8 mouse cellular contexts compared by ENCODE assay signal in the genomic region with DNA sequence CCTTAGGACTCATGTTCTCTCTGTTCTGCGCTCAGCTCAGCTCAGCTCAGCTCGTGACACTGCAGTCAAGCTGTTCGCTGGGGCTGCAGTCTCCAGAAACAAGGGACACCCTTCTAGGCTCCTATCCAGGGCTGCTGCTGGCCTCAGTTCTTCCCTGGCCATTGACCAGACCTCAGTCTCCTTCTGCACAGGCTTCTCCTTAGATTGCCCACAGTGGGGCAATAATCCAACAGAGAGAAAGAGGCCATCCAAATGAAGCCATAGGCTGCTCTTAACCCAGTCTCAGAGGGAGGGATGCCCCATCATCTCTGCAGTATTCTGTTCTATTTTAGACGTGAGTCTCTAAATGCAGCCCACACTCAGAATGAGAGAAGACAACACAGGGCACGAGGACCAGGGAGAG. TPM values are rescaled to one million over a fixed set of nuclear protein-coding genes. Genes with fewer than 3 reads are reported as not detected.
A peak's percentile ranks its signal among the peaks of the same experiment; 100 is the strongest.
DNase-seq lines count a peak whose midpoint lies in the region; ATAC-seq and TF ChIP-seq lines count a peak whose summit lies in the region.
"Had no signal": no experiment of that assay in that cellular context is flagged by ENCODE, and none has a peak within 500 bp of the region (broad histone marks: within the 10 kb centered on the region; RNA-seq: fewer than 3 reads in every experiment).

No protein-coding gene starts in this region.

- TF ChIP-seq CTCF in lung, postnatal 0 days (IDR thresholded peaks at IDR 0.05): no peak

- H3K36me3 ChIP-seq in lung, postnatal 0 days (ENCODE audit: insufficient read depth, low read length): no peaks in the 10 kb centered on the region
- no peaks in the 10 kb centered on the region for H3K36me3 ChIP-seq in forebrain, embryonic 16.5 days (ENCODE audit: control insufficient read depth, insufficient read depth)
- H3K36me3 ChIP-seq: liver, embryonic 13.5 days had no signal

- H3K9ac ChIP-seq in lung, postnatal 0 days (replicated peaks; ENCODE audit: low read depth): no peak overlapping the region
- H3K9ac ChIP-seq in forebrain, embryonic 16.5 days (replicated peaks; ENCODE audit: low read depth, low read length): no peak overlapping the region
- H3K9ac ChIP-seq: liver, embryonic 13.5 days had no signal

- H3K4me1 ChIP-seq in lung, postnatal 0 days (ENCODE audit: insufficient read depth, low read depth, low read length): no peaks in the 10 kb centered on the region
- H3K4me1 ChIP-seq in forebrain, embryonic 16.5 days (replicated peaks; ENCODE audit: control insufficient read depth, insufficient read depth, low read length): peaks cover 12% of the 10 kb centered on the region

- 79% methylated on average over 5 of the region's 5 CpGs for WGBS in lung, postnatal 0 days
- 57% methylated on average over 5 of the region's 5 CpGs for WGBS in forebrain, embryonic 16.5 days

- no peak overlapping the region for H3K4me3 ChIP-seq in lung, postnatal 0 days (ENCODE audit: low read depth, low read length)
- no peak overlapping the region for H3K4me3 ChIP-seq in forebrain, embryonic 16.5 days (replicated peaks; ENCODE audit: low read length)
- H3K4me3 ChIP-seq: liver, embryonic 13.5 days had no signal

- H3K4me2 ChIP-seq in lung, postnatal 0 days (replicated peaks; ENCODE audit: low read depth, low read length): no peak overlapping the region
- no peak overlapping the region for H3K4me2 ChIP-seq in forebrain, embryonic 16.5 days (ENCODE audit: low read length)
- H3K4me2 ChIP-seq: liver, embryonic 13.5 days had no signal

- no peak for TF ChIP-seq EP300 in lung, postnatal 0 days (IDR thresholded peaks at IDR 0.05)

- ATAC-seq in lung, postnatal 0 days: no peak
- ATAC-seq in forebrain, embryonic 16.5 days: peak; percentile 60; the same call in 1 of the 2 replicates

- DNase-seq in lung, postnatal 10 days: peak; percentile 11
- DNase-seq in lung, postnatal 0 days (ENCODE audit: low spot score): no peak
- peak; percentile 53 to 66 for DNase-seq in layer of hippocampus, postnatal 36 days
- peak; percentile 74 to 77 for DNase-seq in right cerebral cortex, postnatal 10 days (ENCODE audit: low spot score in 2 of 2)
- DNase-seq in adrenal gland, adult 2 months: no peak
- DNase-seq in gastrocnemius, postnatal 4 days (ENCODE audit: low spot score in 2 of 2): no peak
- DNase-seq: liver, embryonic 13.5 days had no signal

- H3K9me3 ChIP-seq in lung, postnatal 0 days (ENCODE audit: low read length): no peaks in the 10 kb centered on the region
- H3K9me3 ChIP-seq in forebrain, embryonic 16.5 days (ENCODE audit: control insufficient read depth, low read length): no peaks in the 10 kb centered on the region
- H3K9me3 ChIP-seq: liver, embryonic 13.5 days had no signal

- H3K27me3 ChIP-seq in lung, postnatal 0 days (replicated peaks; ENCODE audit: insufficient read depth, low read length): no peaks in the 10 kb centered on the region
- no peaks in the 10 kb centered on the region for H3K27me3 ChIP-seq in forebrain, embryonic 16.5 days (replicated peaks; ENCODE audit: control insufficient read depth, insufficient read depth, low read length)
- H3K27me3 ChIP-seq: liver, embryonic 13.5 days had no signal

- H3K27ac ChIP-seq in lung, postnatal 0 days (ENCODE audit: low read length): no peak overlapping the region
- H3K27ac ChIP-seq in forebrain, embryonic 16.5 days (ENCODE audit: low read length): no peak overlapping the region
- H3K27ac ChIP-seq: liver, embryonic 13.5 days had no signal

RNA-seq across cellular contexts. Expression of gene St8sia1, which starts 15.3 kb away (rescaled TPM):
- 0.11 and 0.23 TPM in 2 replicates for polyA plus RNA-seq in lung, postnatal 0 days (2015; fragmentation: Nextera tagmentation; extraction: Ambion mirVana)
- polyA plus RNA-seq in forebrain, embryonic 16.5 days (2015; fragmentation: Nextera tagmentation; extraction: Ambion mirVana): 6.4 and 6.7 TPM in 2 replicates
- total RNA-seq in layer of hippocampus, postnatal 36 days (2021): 10 to 100 TPM; 34.6 to 34.9 TPM
- 1 to 10 TPM in 1 of 2 experiments, under 1 TPM in 1; 0.43 to 1.8 TPM for total RNA-seq in adrenal gland, adult 2 months (2021)
- 0.13 and 0.25 TPM in 2 replicates for polyA plus RNA-seq in adrenal gland, adult 2 months (2012; rRNA removed)
- total RNA-seq in gastrocnemius, postnatal 4 days (2021): under 1 TPM; 0.47 to 0.52 TPM

Comparison
In these comparisons a context has a peak if more than half of its experiments do, and no peak if none do; other contexts are left out.
1. DNase-seq: peak in lung, postnatal 10 days (single experiment), layer of hippocampus, postnatal 36 days (2 of 2) and right cerebral cortex, postnatal 10 days (2 of 2); none in lung, postnatal 0 days (single experiment), adrenal gland, adult 2 months (single experiment) and gastrocnemius, postnatal 4 days (0 of 2).
2. RNA of gene St8sia1, which starts 15.3 kb away (total RNA-seq): 34.6 to 34.9 TPM in layer of hippocampus, postnatal 36 days; 0.43 to 1.8 TPM in adrenal gland, adult 2 months and 0.47 to 0.52 TPM in gastrocnemius, postnatal 4 days; every median in the first group is over 10 times any median in the second.